Mouse (Mus musculus): ENCODE data around the gene Wif1. TPM values are rescaled to one million over a fixed set of nuclear protein-coding genes. Genes with fewer than 3 reads are reported as not detected.

The Wif1 gene
- total and polyA plus RNA-seq, 3 experiments, result not detected

GRCm38 (mm10) chr10:121047440-121047839 is 13.7 kb downstream of the Wif1 start:
- Histone ChIP-seq H3K4me2 (ENCODE audit: insufficient read depth, low read depth, poor library complexity, severe bottlenecking) (no peak overlapping the region), H3K9me3 (replicated peaks; ENCODE audit: low read length) (peaks cover 6% of the 10 kb centered on the region), H3K9ac (ENCODE audit: insufficient read depth, low read depth) (no peak overlapping the region), H3K4me1 (ENCODE audit: control insufficient read depth in 1 of 2, insufficient read depth in 2 of 2) (no peaks in the 10 kb centered on the region), H3K27ac (ENCODE audit: insufficient read depth, low read depth) (no peak overlapping the region), H3K36me3 (replicated peaks in 1 of 2; ENCODE audit: control insufficient read depth in 1 of 2, insufficient read depth in 1 of 2, low read length in 1 of 2) (no peaks in the 10 kb centered on the region), H3K79me2 (replicated peaks; ENCODE audit: control insufficient read depth, extremely low read depth, insufficient read depth, poor library complexity, severe bottlenecking) (no peaks in the 10 kb centered on the region), H3K4me3 (replicated peaks in 1 of 3; ENCODE audit: low read depth in 2 of 3, low read length in 2 of 3, poor library complexity in 1 of 3) (no peak overlapping the region), H3K27me3 (replicated peaks) (no peaks in the 10 kb centered on the region)
- TF ChIP-seq RCOR1 (conservative IDR thresholded peaks at IDR 0.05; ENCODE audit: low read depth, low read length) (no peak), MAZ (IDR thresholded peaks at IDR 0.05; ENCODE audit: low read depth, low read length) (no peak), E2F4 (IDR thresholded peaks at IDR 0.05; ENCODE audit: insufficient replicate concordance, low read depth, low read length) (no peak), USF1 (IDR thresholded peaks at IDR 0.05; ENCODE audit: low read depth, low read length) (no peak), NELFE (IDR thresholded peaks at IDR 0.05; ENCODE audit: low read depth, low read length) (no peak), HCFC1 (IDR thresholded peaks at IDR 0.05; ENCODE audit: low read depth, low read length) (no peak), MAFK (IDR thresholded peaks at IDR 0.05; ENCODE audit: insufficient replicate concordance, low read length) (no peak), TCF12 (IDR thresholded peaks at IDR 0.05; ENCODE audit: low read depth, low read length) (no peak), ZKSCAN1 (IDR thresholded peaks at IDR 0.05; ENCODE audit: borderline replicate concordance, low read depth, low read length) (no peak), TBP (conservative IDR thresholded peaks at IDR 0.05; ENCODE audit: low read depth, low read length) (no peak), CTCF (conservative IDR thresholded peaks at IDR 0.05 in 1 of 2, IDR thresholded peaks at IDR 0.05 in 1 of 2; ENCODE audit: low read depth in 2 of 2, low read length in 2 of 2) (no peak), JUND (conservative IDR thresholded peaks at IDR 0.05; ENCODE audit: low read depth, low read length) (no peak), JUN (IDR thresholded peaks at IDR 0.05; ENCODE audit: insufficient read depth, low read depth, low read length) (no peak), GABPA (IDR thresholded peaks at IDR 0.05; ENCODE audit: insufficient replicate concordance, low read depth, low read length) (no peak), ZC3H11A (IDR thresholded peaks at IDR 0.05; ENCODE audit: low read depth, low read length) (no peak), CHD1 (IDR thresholded peaks at IDR 0.05; ENCODE audit: low read depth, low read length) (no peak)
- no peak for DNase-seq (ENCODE audit: extremely low read depth)
- dilution Hi-C loops (cut with MboI; ENCODE audit: extremely low pct_ligation_motif_present, extremely low pct_unique_long_range_greater_than_20kb, low sequenced_read_pairs), result no loop called here
- in situ Hi-C loops (cut with MboI; ENCODE audit: low pct_ligation_motif_present, low pct_unique_long_range_greater_than_20kb, low sequenced_read_pairs), result no loop called here

- no peaks in the 10 kb centered on the region for H3K27me3 ChIP-seq (replicated peaks)
- no peak overlapping the region for H3K4me3 ChIP-seq (replicated peaks in 1 of 3; ENCODE audit: low read depth in 2 of 3, low read length in 2 of 3, poor library complexity in 1 of 3)
- no peaks in the 10 kb centered on the region for H3K79me2 ChIP-seq (replicated peaks; ENCODE audit: control insufficient read depth, extremely low read depth, insufficient read depth, poor library complexity, severe bottlenecking)
- dilution Hi-C loops (cut with MboI; ENCODE audit: extremely low pct_ligation_motif_present, extremely low pct_unique_long_range_greater_than_20kb, low sequenced_read_pairs) (no loop called here), in situ Hi-C loops (cut with MboI; ENCODE audit: low pct_ligation_motif_present, low pct_unique_long_range_greater_than_20kb, low sequenced_read_pairs) (no loop called here)
- no peaks in the 10 kb centered on the region for H3K36me3 ChIP-seq (replicated peaks in 1 of 2; ENCODE audit: control insufficient read depth in 1 of 2, insufficient read depth in 1 of 2, low read length in 1 of 2)
- no peak overlapping the region for H3K27ac ChIP-seq (ENCODE audit: insufficient read depth, low read depth)
- H3K4me1 ChIP-seq (ENCODE audit: control insufficient read depth in 1 of 2, insufficient read depth in 2 of 2), result peaks cover 0 to 4% of the 10 kb centered on the region in 2 experiments; a peak in 1 of 4 replicates
- H3K9ac ChIP-seq (ENCODE audit: insufficient read depth, low read depth), result no peak overlapping the region
- TF ChIP-seq NRF1 (IDR thresholded peaks at IDR 0.05; ENCODE audit: low read depth, low read length), result no peak
- TF ChIP-seq MYC (IDR thresholded peaks at IDR 0.05; ENCODE audit: low read depth, low read length), result no peak
- no peak for TF ChIP-seq MAZ (IDR thresholded peaks at IDR 0.05; ENCODE audit: low read depth, low read length)
- TF ChIP-seq USF1 (IDR thresholded peaks at IDR 0.05; ENCODE audit: low read depth, low read length), result no peak
- no peak for TF ChIP-seq RAD21 (IDR thresholded peaks at IDR 0.05; ENCODE audit: low read depth, low read length)
- TF ChIP-seq ZMIZ1 (IDR thresholded peaks at IDR 0.05; ENCODE audit: low read depth, low read length), result no peak
- no peak for TF ChIP-seq MAX (IDR thresholded peaks at IDR 0.05; ENCODE audit: low read length)
- no peak for TF ChIP-seq ETS1 (conservative IDR thresholded peaks at IDR 0.05; ENCODE audit: low read depth, low read length)
- TF ChIP-seq POLR2A (IDR thresholded peaks at IDR 0.05; ENCODE audit: low read depth, low read length), result no peak
- TF ChIP-seq KAT2A (IDR thresholded peaks at IDR 0.05; ENCODE audit: insufficient replicate concordance, low read length), result no peak
- TF ChIP-seq POLR2AphosphoS2 (IDR thresholded peaks at IDR 0.05; ENCODE audit: low read depth, low read length), result no peak
- no peak for DNase-seq (ENCODE audit: extremely low read depth)
- H3K9me3 ChIP-seq (replicated peaks; ENCODE audit: low read length), result peaks cover 3% of the 10 kb centered on the region
- H3K4me2 ChIP-seq (ENCODE audit: insufficient read depth, low read depth, poor library complexity, severe bottlenecking), result no peak overlapping the region
Observed at GRCm38 (mm10) chr10:121052076-121052475, 18.3 kb downstream of the Wif1 start.

All from CH12.LX (cell line).